Mouse (Mus musculus): ENCODE measurements around the gene Pigf.
A peak's percentile ranks its signal among the peaks of the same experiment; 100 is the strongest.
"Not testable (repeated sequence)": the region's sequence is repeated elsewhere in the genome, so short reads cannot be mapped to it uniquely, and the experiment has no call there.

Gene Pigf

DNA sequence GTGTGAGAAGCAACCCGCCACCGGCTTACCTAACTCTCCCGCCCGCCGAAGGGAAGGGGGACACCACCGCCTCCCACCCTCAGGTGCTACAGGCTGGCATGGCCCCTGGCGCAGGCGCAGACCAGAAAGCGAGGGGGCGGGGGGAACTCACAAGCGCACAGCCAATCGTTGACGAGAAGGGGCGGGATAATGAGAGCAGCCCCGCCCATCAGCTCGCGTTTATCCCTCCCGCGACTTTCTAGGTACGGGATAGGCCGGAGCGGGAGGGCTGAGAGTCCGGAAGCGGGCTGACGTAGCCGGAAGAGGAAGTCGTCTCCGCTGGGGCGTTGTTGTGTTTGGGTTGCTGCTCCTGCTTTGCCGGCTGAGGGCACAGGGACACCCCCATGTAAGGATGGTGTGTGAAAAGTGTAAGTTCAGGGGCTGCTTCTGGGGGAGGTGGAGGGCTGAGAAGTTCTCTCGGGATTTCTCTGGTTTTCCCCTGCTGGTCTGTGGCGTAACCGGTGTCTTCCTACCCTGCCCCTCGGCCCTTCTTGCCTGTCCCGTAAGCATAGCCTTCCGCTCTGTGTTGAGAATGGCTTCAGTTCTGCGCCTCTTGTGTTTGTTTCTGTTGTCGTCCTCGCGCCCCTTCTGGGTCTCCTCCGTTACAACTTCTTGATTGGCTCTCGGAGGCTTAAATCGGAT, at the start of gene Pigf, which contains the start of gene Cript:
Pigf (minus strand) TSS at position 138 of the 681 bp plus-strand sequence.
Cript (plus strand) TSS at position 282 of the 681 bp plus-strand sequence.
- DNase-seq (ENCODE audit: low spot score in 2 of 2): peak; percentile 98 to 99

DNA sequence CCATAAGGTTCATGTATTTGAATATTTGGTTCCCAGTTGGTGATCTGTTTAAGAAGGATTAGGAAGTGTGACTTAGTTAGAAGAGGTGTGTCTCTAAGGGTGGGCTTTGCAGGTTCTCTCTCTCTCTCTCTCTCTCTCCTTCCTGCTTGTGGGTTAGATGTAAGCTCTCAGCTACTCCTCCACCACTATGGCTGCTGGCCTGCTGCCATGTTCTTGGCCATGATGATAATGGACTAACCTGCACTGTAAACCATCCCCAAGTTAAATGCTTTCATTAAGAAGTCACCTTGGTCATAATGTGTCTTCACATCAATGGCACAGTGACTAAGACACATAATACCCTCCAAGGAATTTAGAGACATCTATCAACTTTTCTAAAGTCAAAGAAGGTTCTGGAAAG, 48.3 kb upstream of the Pigf start:
- no peak for DNase-seq (ENCODE audit: low spot score in 2 of 2)

DNA sequence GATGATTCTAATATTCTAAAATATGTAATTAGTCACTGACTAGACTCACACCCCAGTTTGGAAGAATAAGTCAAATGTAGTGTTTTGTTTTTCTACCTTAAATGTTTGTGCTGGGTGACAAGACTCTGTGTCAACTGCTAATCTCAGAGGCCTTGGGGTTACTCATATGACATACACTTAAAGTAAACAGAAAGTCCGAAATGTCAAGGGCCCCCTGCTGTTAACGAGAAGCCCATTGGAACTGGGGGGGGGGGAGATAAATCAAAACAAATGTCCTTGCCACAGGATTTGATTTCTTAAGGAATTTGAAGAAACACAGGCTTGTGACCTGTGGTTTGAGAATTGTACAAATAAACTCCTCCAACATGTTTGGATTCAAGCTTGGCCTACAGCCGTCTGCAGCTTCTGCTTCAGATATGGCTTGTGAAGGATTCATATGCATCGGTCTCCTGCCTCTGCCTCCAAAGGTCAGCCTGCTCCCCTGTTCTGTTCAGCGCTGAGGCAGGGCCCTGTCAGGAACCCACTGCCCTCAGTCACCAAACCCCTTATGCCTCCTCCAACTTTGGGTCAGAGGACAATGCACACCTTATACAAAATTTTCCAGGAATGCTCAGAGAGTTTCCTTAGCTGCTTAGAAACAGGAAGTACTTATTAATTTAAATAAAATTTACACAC, 47.7 kb upstream of the Pigf start:
- DNase-seq (ENCODE audit: low spot score in 2 of 2): no peak

DNA sequence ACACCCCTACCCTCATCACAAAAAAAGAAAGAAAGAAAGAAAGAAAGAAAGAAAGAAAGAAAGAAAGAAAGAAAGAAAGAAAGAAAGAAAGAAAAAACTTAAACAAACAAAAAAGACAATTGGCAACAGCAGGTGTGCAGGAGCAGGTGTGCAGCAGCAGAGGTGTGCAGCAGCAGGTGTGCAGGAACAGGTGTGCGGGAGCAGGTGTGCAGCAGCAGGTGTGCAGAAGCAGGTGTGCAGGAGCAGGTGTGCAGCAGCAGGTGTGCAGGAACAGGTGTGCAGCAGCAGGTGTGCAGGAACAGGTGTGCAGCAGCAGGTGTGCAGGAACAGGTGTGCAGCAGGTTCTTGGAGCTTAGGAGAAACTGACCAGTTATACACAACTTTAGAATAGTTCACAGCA, 47.0 kb upstream of the Pigf start:
- not testable (repeated sequence) for DNase-seq (ENCODE audit: low spot score in 2 of 2)

- DNase-seq (ENCODE audit: low spot score in 2 of 2): no peak
These were observed 43.8 kb upstream of the Pigf start for GRCm38 (mm10) chr17:87068997-87069396.

GRCm38 (mm10) chr17:87063969-87064368, 38.8 kb upstream of the Pigf start:
- DNase-seq (ENCODE audit: low spot score in 2 of 2): peak in 1 of 2 experiments; percentile 47

DNA sequence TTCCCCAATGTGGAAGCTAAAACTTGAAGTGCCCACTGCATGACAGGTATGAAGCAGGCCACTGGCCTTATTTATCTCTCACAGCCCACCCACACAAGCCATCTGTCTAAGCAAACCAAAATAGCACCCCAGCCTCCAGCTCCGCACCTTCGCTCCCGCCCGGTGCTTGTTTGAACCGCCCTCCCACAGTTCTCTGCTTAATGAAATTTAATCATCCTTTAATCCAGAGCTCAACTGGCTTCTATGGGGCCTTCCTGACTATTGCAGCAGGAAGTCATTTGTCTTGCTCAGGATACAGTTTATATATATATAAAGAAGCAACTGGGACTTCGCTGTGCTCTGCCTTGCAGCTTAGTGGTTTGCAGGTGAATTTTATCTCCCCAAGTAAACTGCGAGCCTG, 38.3 kb upstream of the Pigf start:
- DNase-seq (ENCODE audit: low spot score in 2 of 2): no peak

DNA sequence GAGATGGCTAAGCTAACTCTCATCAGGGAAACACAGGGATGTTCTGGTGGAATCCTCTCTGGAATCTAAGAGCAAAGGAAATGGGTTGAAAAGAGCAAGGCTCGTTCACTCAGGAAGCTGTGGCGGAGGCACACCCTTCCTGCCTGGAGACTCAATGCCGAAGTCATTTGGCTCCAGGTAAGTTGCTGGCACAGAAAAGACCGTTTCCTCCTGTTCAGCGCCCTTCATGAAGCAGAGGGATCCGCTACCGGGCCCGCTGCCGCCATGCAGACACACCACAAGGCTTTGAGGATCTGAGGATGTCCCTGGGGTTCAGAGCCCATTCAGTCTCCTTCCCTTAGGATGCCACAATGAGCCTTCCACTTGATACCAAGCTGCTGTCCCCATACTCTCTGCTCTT, 37.4 kb upstream of the Pigf start:
- no peak for DNase-seq (ENCODE audit: low spot score in 2 of 2)

GRCm38 (mm10) chr17:87057486-87058266, 32.5 kb upstream of the Pigf start:
- DNase-seq (ENCODE audit: low spot score in 2 of 2): no peak

GRCm38 (mm10) chr17:87056761-87057160, 31.6 kb upstream of the Pigf start:
- no peak for DNase-seq (ENCODE audit: low spot score in 2 of 2)

DNA sequence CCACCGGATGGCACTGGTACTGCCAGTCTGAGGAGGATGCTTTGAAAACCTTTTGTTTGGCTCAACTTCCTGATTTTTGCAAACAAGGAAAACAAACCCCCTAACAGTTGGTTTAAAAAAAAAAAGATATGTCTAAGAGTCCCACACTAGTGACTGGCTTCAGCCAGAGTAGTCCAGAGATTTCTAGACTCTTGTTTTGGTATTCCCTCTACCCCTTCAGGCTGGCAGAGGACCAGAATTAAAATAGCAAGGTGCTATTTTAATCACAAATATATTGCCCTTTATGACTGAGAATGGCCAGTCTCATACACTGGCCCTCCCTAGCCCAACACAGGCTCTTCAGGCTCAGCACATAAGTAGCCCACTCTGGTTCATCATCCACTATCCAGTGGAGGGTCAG, 30.5 kb upstream of the Pigf start:
- no peak for DNase-seq (ENCODE audit: low spot score in 2 of 2)

DNA sequence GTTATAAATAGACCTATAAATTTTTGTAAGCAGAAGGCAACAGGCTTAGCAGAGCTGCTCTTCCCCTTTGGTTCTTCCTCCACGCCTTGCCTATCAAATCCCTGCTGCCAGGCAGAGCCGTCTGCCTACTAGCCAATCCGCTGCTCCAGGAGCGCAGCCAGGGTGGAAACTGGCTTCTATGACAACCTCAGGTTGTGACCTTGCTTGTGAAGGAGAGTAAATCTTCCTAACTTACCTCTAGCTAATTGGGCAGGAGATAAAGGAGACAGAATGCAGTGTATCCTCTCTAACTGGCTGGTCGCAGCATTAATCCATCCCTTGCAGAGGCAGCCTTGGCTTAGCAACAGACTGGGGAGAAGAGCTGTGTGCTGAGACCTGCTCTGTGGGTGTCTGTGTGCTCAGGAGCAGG, 29.8 kb upstream of the Pigf start:
- DNase-seq (ENCODE audit: low spot score in 2 of 2): no peak

DNA sequence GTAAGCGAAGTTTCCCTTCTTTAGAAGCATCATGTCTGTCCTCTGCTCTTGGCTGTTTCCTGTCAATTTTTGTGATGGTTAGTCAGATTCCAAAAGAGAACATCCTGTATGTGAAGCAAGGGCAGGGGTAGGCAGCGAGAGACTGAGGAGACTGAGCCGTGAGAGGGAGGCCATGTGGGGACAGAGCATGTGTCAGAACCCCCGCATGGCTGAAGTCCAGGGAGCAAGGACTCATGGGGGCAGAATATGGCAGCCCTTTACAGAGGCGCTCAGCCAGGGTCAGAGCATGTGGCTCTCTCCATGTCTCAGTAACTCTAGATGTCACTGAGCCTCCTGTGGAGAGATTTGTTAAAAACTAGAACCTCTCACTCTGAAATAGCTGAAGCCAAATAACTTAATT, 28.7 kb upstream of the Pigf start:
- no peak for DNase-seq (ENCODE audit: low spot score in 2 of 2)

GRCm38 (mm10) chr17:87052432-87052831, 27.2 kb upstream of the Pigf start:
- no peak for DNase-seq (ENCODE audit: low spot score in 2 of 2)

DNA sequence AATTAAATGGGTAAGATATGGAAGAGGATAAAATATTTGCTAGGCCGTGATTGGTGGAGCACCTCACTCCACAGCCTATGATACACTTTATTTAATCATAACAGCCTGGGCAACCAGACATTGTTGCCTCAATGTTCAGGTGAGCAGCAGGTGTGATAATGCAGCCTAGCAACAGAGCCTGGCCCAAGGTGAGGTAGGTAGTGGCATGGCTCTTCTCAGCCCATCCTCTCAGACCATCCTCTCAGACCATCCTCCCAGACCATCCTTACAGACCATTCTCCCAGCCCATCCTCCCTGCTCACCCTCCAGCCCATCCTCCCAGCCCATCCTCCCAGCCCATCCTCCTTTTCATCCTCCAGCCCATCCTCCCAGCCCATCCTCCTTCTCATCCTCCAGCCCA, 26.4 kb upstream of the Pigf start:
- DNase-seq (ENCODE audit: low spot score in 2 of 2): no peak

- DNase-seq (ENCODE audit: low spot score in 2 of 2): no peak
These were observed 25.4 kb upstream of the Pigf start for GRCm38 (mm10) chr17:87050469-87051175.

GRCm38 (mm10) chr17:87049696-87050095, 24.5 kb upstream of the Pigf start:
- no peak for DNase-seq (ENCODE audit: low spot score in 2 of 2)

- DNase-seq (ENCODE audit: low spot score in 2 of 2): no peak
These were observed 19.6 kb upstream of the Pigf start for GRCm38 (mm10) chr17:87044796-87045195.

DNA sequence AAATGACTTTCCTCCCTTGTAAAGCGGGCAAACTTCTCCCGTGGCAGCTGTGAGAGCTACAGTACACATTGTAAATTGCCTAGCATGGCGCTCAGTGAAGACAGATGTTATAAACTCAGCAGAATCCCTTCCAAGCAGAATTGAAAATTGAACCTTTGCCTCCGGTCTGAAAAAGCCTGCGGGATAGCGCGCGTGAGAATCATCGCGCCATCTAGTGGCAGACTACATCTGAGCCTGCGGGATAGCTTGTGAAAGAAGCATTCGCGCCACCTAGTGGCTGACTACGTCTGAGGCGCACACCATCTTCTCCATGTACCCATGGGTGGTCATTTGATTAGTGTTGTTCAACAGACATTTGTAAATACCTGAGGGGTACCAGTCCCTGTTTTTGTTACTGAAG, 19.2 kb upstream of the Pigf start:
- peak; percentile 77 to 93 for DNase-seq (ENCODE audit: low spot score in 2 of 2)

GRCm38 (mm10) chr17:87041739-87042138, 16.5 kb upstream of the Pigf start:
- DNase-seq (ENCODE audit: low spot score in 2 of 2): no peak

GRCm38 (mm10) chr17:87038496-87038895, 13.3 kb upstream of the Pigf start:
- no peak for DNase-seq (ENCODE audit: low spot score in 2 of 2)
